Mouse (Mus musculus) ZHBTc4 (cell line): ENCODE measurements around the gene Hoxa10.

Experiments
- DNase-seq: peaks from one replicate; pipeline ENCODE4 v3.0.0-alpha.2; 2011; ENCODE audit warnings: low read depth, low spot score

Gene Hoxa10

GRCm38 (mm10) chr6:52185222-52185621 lies 55.4 kb downstream of the Hoxa10 start:
- DNase-seq, result no peak

GRCm38 (mm10) chr6:52184668-52185067 lies 56.0 kb downstream of the Hoxa10 start:
- DNase-seq, result no peak

- DNase-seq, result no peak
Observed at GRCm38 (mm10) chr6:52183311-52184080, 57.2 kb downstream of the Hoxa10 start.

GRCm38 (mm10) chr6:52182793-52183192 lies 57.9 kb downstream of the Hoxa10 start:
- DNase-seq, result no peak

GRCm38 (mm10) chr6:52182030-52182429 lies 58.6 kb downstream of the Hoxa10 start:
- DNase-seq, result no peak
